Mouse (Mus musculus) left cerebral cortex, adult 6 months (tissue): ENCODE data around the gene Ttll7. TPM values are rescaled to one million over a fixed set of nuclear protein-coding genes. Genes with fewer than 3 reads are reported as not detected.

ENCODE experiments used
- long read RNA-seq, 2 experiments: library from polyadenylated mRNA; unstranded; transcript quantifications; one replicate each; pipeline ENCODE4 v2.0.0; 2019 to 2020
- polyA plus RNA-seq: library from polyadenylated mRNA; unstranded; fragments of <200 nt; fragmentation: Nextera tagmentation; gene quantifications from 2 replicates; pipeline ENCODE4 v1.2.3, GENCODE M21; 2021

Ttll7 gene
- 66.6 and 74.1 TPM in 2 replicates for polyA plus RNA-seq
- long read RNA-seq, experiment 1, partial matches to known transcripts = 68 of 97 reads
- long read RNA-seq, experiment 1, other reads (novel, unspliced or antisense) = 25 of 97 reads
- long read RNA-seq, experiment 2, partial matches to known transcripts = 151 of 163 reads
- long read RNA-seq, experiment 2, other reads (novel, unspliced or antisense) = 12 of 163 reads

GRCm38 (mm10) chr3:146851966-146852891 lies at the start of gene Ttll7:
Ttll7 (plus strand) TSS chr3:146852367.

GRCm38 (mm10) chr3:146812901-146813393 lies 39.2 kb upstream of the Ttll7 start, which contains the start of gene Prkacb:
Prkacb (minus strand) TSS chr3:146812990.

Other genes with a start within 250 kb of the Ttll7 start
- not detected in 2 replicates for gene Dnase2b, start 236.8 kb upstream of the Ttll7 start, polyA plus RNA-seq
- not detected in 2 replicates for gene 4930503B20Rik, start 201.1 kb upstream of the Ttll7 start, polyA plus RNA-seq
- gene Samd13, start 166.8 kb upstream of the Ttll7 start, polyA plus RNA-seq = 0.64 and 0.85 TPM in 2 replicates
- 138 and 190 TPM in 2 replicates for gene Prkacb, start 39.4 kb upstream of the Ttll7 start, polyA plus RNA-seq